19 mouse cellular contexts compared by ENCODE assay signal in genomic region chr6:92136356-92136755, GRCm38 (mm10). TPM values are rescaled to one million over a fixed set of nuclear protein-coding genes. Genes with fewer than 3 reads are reported as not detected.
DNase-seq lines count a peak whose midpoint lies in the region.
"Had no signal": no experiment of that assay in that cellular context is flagged by ENCODE, and none has a peak within 500 bp of the region (broad histone marks: within the 10 kb centered on the region; RNA-seq: fewer than 3 reads in every experiment).

No protein-coding gene starts in this region.

- DNase-seq in frontal cortex, adult 2 months (ENCODE audit: extremely low spot score in 1 of 2, low spot score in 1 of 2) = peak; percentile 38 to 62
- no peak for DNase-seq in frontal cortex, postnatal 14 days (ENCODE audit: low spot score in 2 of 2)
- DNase-seq in left cerebral cortex, adult 11 months (ENCODE audit: low spot score) = peak; percentile 36
- no peak for DNase-seq in left cerebral cortex, adult 18-20 months (ENCODE audit: low spot score in 2 of 2)
- peak; percentile 36 for DNase-seq in right cerebral cortex, adult 18-20 months
- no peak for DNase-seq in right cerebral cortex, postnatal 10 days (ENCODE audit: low spot score in 2 of 2)
- no peak for DNase-seq in lung, postnatal 25 days (ENCODE audit: low spot score)
- DNase-seq: adrenal gland, postnatal 10 days; adrenal gland, postnatal 36 days; B cell, adult 2 months; cerebellum, adult 11 months; cerebellum, adult 2 months; cerebellum, adult 9-11 months; cerebellum, postnatal 25 days; forebrain, postnatal 0 days; gastrocnemius, postnatal 36 days; heart, adult 18-20 months; heart, postnatal 14 days; heart, postnatal 4 days had no signal

RNA-seq across cellular contexts. Expression of gene Nr2c2, which starts 45.2 kb away (rescaled TPM):
- 41.5 and 44.2 TPM in 2 replicates for polyA plus RNA-seq in frontal cortex, adult 2 months (2012; rRNA removed)
- total RNA-seq in left cerebral cortex, adult 18-20 months (2021) = 100 to 1,000 TPM in 1 of 2 experiments, 10 to 100 TPM in 1; 99.1 to 105 TPM

RNA-seq across cellular contexts. Expression of gene Mrps25, which starts 47.5 kb away (rescaled TPM):
- polyA plus RNA-seq in frontal cortex, adult 2 months (2012; rRNA removed) = 50.9 and 60.5 TPM in 2 replicates
- 10 to 100 TPM; 54.6 to 55.7 TPM for total RNA-seq in left cerebral cortex, adult 18-20 months (2021)

Comparison
In these comparisons a context has a peak if more than half of its experiments do, and no peak if none do; other contexts are left out.
1. DNase-seq: peak in frontal cortex, adult 2 months (2 of 2), left cerebral cortex, adult 11 months (single experiment) and right cerebral cortex, adult 18-20 months (single experiment); none in frontal cortex, postnatal 14 days (0 of 2), left cerebral cortex, adult 18-20 months (0 of 2), right cerebral cortex, postnatal 10 days (0 of 2) and lung, postnatal 25 days (single experiment).